Mouse (Mus musculus): ENCODE measurements around the gene Krtap4-2.

Krtap4-2 gene

DNA sequence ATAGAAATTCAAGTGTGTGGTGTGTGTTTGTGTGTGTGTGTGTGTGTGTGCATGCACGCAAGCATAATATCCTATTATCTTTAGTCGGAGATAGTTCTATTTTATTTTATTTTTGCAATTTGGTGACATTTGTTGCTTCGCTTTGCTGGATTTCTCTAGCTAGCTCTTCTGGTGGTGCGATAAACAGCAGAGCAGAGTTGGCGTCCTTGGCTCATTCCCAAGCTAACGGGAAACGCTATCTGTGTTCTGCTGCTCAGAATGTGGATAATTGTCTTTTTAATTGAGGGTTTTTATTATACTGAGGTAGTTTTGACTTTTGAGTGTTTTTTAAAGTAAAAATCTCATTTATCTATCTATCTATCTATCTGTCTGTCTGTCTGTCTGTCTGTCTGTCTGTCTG lies 49.8 kb downstream of the Krtap4-2 start:
- DNase-seq: no peak
